Mouse (Mus musculus) heart, postnatal 0 days (tissue): ENCODE results near the gene Dennd4c. TPM values are rescaled to one million over a fixed set of nuclear protein-coding genes. Genes with fewer than 3 reads are reported as not detected.

ENCODE experiments used
- ATAC-seq: fragments of 200-750 bp; cut with Nextera tagmentation; 2 replicates; pipeline ENCODE4 v1.8.0; 2017; ENCODE audit warnings: low read depth, moderate number of reproducible peaks, moderate library complexity; ENCODE audit not compliant: insufficient read depth
- DNase-seq: peaks from one replicate; pipeline ENCODE4 v3.0.0-alpha.2; 2016; ENCODE audit warnings: low spot score
- H3K27ac ChIP-seq: fragments of 300-500 bp; sonication (generic); 2 replicates; pipeline ENCODE4 v1.5.1; 2014; ENCODE audit warnings: low read depth, mild to moderate bottlenecking
- H3K27me3 ChIP-seq: fragments of 300-500 bp; sonication (generic); 2 replicates; pipeline ENCODE4 v1.6.1; 2014; ENCODE audit warnings: low read length, mixed read lengths; ENCODE audit not compliant: control insufficient read depth, insufficient read depth
- H3K36me3 ChIP-seq: fragments of 300-500 bp; sonication (generic); replicated peaks from 2 replicates; pipeline ENCODE4 v1.6.1; 2014; ENCODE audit warnings: low read length, mixed read lengths; ENCODE audit not compliant: control insufficient read depth, insufficient read depth
- H3K4me1 ChIP-seq: fragments of 300-500 bp; sonication (generic); 2 replicates; pipeline ENCODE4 v1.6.1; 2014; ENCODE audit warnings: antibody characterized with exemption; ENCODE audit not compliant: control insufficient read depth, insufficient read depth
- H3K4me2 ChIP-seq: fragments of 300-500 bp; sonication (generic); 2 replicates; pipeline ENCODE4 v1.6.1; 2014; ENCODE audit warnings: low read depth, mild to moderate bottlenecking, low read length, moderate library complexity
- H3K4me3 ChIP-seq: fragments of 300-500 bp; sonication (generic); 2 replicates; pipeline ENCODE4 v1.5.1; 2014; ENCODE audit warnings: low read depth, low read length
- H3K9ac ChIP-seq: fragments of 300-500 bp; sonication (generic); replicated peaks from 2 replicates; pipeline ENCODE4 v1.6.1; 2014; ENCODE audit warnings: low read depth, low read length, mixed read lengths
- H3K9me3 ChIP-seq: fragments of 300-500 bp; sonication (generic); replicated peaks from 2 replicates; pipeline ENCODE4 v1.6.1; 2016; ENCODE audit warnings: low read length; ENCODE audit not compliant: control insufficient read depth
- CTCF ChIP-seq: IDR thresholded peaks from 2 replicates; pipeline ENCODE4 v1.5.1; 2016; ENCODE audit warnings: antibody characterized with exemption, control low read depth, low read depth
- EP300 ChIP-seq: IDR thresholded peaks from 2 replicates; pipeline ENCODE4 v1.6.1; 2016; ENCODE audit warnings: antibody characterized with exemption, low read depth
- WGBS: fragments of 180-500 bp; shearing (Covaris S2); extraction: QIAGEN DNeasy Blood & Tissue Kit; methylation state at CpG from one replicate; pipeline ENCODE4 v1.1.7; 2014; 5-methylcytosine and 5-hydroxymethylcytosine counted together
- polyA plus RNA-seq: library from polyadenylated mRNA; unstranded; fragments of >200 nt; fragmentation: Nextera tagmentation; extraction: Ambion mirVana; gene quantifications from 2 replicates; pipeline ENCODE4 v1.2.1, GENCODE M21; 2015
- total RNA-seq: library from RNA; depleted of rRNA; stranded (reverse); fragments of >200 nt; gene quantifications from 2 replicates; pipeline ENCODE4 v1.2.3, GENCODE M21; 2014; ENCODE audit warnings: low replicate concordance

Gene Dennd4c
- total and polyA plus RNA-seq, 2 experiments from 2014 or later: 3.4 to 28.6 TPM

DNA sequence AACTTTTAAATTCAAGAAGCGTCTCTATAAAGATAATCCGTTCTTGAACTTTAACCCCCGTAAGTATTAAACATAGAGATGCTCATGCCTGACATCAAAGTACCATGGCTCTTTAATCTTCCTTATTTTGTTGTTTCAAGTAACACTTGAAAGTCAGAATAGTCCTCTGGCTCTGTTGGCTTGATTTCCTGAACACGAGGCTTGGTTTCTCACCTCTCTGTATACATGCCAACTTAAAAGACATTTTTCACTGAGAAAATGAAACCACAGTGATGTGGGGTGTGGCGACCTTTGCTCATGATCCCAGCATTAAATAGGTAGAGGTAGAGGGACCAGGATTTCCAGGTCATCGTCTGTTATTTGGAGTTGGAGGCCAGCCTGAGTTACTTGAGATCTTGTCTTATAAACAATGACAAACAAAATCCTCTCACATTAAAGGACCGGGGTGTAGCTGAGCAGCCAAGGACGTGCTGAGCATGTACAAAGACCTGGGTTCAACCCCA, 26.4 kb upstream of the Dennd4c start:
- Histone ChIP-seq H3K27me3 (no peaks in the 10 kb centered on the region), H3K9ac (no peak overlapping the region), H3K9me3 (no peaks in the 10 kb centered on the region), H3K4me1 (0 out of 2 replicates have a peak, but pooled peaks cover 12% of the 10 kb centered on the region), H3K4me2 (no peak overlapping the region), H3K4me3 (no peak overlapping the region), H3K27ac (no peak overlapping the region), H3K36me3 (no peaks in the 10 kb centered on the region)
- ATAC-seq (no peak), DNase-seq (no peak)
- 77% methylated on average over 8 of the region's 8 CpGs for WGBS
- no peak for TF ChIP-seq EP300
- no peak for TF ChIP-seq CTCF

DNA sequence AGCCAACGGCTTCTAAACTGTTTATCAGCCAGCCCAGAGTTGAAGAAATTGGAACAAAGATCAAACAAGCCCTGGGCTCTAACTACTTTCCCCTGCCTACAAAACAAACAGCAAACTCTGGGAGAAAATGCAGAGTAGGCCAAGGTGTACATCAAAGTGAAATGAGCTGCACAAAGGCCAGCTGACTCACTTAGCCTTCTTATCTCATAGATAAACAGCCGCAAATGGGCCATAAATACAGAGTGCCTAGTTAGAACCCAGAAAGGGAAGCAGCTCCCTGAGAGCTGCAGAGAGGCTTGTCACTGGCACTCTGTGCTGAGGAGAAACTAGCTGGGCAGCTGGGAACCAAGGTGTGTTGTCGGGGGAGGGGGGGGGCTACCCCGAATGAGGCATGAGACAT, 23.2 kb upstream of the Dennd4c start:
- no peak for DNase-seq
- TF ChIP-seq CTCF (no peak), EP300 (no peak)
- 10% methylated on average over 4 of the region's 4 CpGs for WGBS
- no peaks in the 10 kb centered on the region for H3K9me3 ChIP-seq
- no peaks in the 10 kb centered on the region for H3K27me3 ChIP-seq
- H3K36me3 ChIP-seq: no peaks in the 10 kb centered on the region
- no peak overlapping the region for H3K4me2 ChIP-seq
- no peak overlapping the region for H3K27ac ChIP-seq
- ATAC-seq: no peak
- no peak overlapping the region for H3K9ac ChIP-seq
- H3K4me1 ChIP-seq: 0 out of 2 replicates have a peak, but pooled peaks cover 6% of the 10 kb centered on the region
- no peak overlapping the region for H3K4me3 ChIP-seq

DNA sequence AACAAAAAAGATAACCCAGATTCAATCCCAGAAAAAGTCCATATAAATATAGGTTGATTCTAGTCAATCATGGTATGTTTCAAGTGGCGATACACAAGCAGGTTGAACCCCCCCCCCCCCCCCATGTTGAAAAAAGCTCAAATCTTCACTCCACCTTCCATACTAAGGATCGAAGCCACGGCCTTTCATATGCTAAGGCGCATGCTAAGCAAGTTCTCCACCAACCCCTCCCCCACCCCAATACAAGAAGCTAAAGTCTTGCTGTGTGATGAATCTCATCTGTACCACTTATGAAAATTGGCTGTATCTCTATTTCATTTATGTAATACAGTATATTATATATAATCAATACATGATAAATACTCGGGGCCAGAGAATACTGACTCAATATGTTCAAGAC, 22.2 kb upstream of the Dennd4c start:
- ATAC-seq: no peak
- Histone ChIP-seq H3K4me2 (no peak overlapping the region), H3K4me3 (no peak overlapping the region), H3K27me3 (no peaks in the 10 kb centered on the region), H3K36me3 (no peaks in the 10 kb centered on the region), H3K27ac (no peak overlapping the region), H3K9me3 (no peaks in the 10 kb centered on the region), H3K9ac (no peak overlapping the region), H3K4me1 (0 out of 2 replicates have a peak, but pooled peaks cover 6% of the 10 kb centered on the region)
- 90% methylated on average over 5 of the region's 5 CpGs for WGBS
- no peak for DNase-seq
- TF ChIP-seq CTCF: no peak
- TF ChIP-seq EP300: no peak

DNA sequence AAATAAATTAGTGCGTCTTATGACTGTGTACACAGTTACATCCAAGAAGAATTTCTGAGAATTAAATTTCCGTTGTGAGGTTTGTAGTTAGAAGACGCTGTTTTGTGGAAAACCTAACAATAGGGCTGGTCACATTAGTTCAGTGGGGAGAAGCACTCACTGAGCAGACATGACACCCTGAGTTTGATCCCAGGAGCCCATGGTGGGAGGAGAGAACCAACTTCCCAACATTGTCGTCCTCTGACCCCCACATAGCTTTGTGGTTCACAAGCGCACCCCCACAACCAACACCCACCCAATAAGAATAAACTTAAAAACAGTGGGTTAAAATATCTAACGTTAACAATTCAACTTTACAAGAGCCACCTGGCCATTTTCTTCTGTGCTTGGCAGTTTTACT, 18.5 kb upstream of the Dennd4c start:
- Histone ChIP-seq H3K9ac (no peak overlapping the region), H3K36me3 (no peaks in the 10 kb centered on the region), H3K9me3 (no peaks in the 10 kb centered on the region), H3K27ac (no peak overlapping the region), H3K4me1 (0 out of 2 replicates have a peak, but pooled peaks cover 6% of the 10 kb centered on the region), H3K4me3 (no peak overlapping the region), H3K4me2 (no peak overlapping the region), H3K27me3 (no peaks in the 10 kb centered on the region)
- no peak for DNase-seq
- WGBS: 75% methylated on average over 6 of the region's 6 CpGs
- TF ChIP-seq CTCF (no peak), EP300 (no peak)
- ATAC-seq: no peak

DNA sequence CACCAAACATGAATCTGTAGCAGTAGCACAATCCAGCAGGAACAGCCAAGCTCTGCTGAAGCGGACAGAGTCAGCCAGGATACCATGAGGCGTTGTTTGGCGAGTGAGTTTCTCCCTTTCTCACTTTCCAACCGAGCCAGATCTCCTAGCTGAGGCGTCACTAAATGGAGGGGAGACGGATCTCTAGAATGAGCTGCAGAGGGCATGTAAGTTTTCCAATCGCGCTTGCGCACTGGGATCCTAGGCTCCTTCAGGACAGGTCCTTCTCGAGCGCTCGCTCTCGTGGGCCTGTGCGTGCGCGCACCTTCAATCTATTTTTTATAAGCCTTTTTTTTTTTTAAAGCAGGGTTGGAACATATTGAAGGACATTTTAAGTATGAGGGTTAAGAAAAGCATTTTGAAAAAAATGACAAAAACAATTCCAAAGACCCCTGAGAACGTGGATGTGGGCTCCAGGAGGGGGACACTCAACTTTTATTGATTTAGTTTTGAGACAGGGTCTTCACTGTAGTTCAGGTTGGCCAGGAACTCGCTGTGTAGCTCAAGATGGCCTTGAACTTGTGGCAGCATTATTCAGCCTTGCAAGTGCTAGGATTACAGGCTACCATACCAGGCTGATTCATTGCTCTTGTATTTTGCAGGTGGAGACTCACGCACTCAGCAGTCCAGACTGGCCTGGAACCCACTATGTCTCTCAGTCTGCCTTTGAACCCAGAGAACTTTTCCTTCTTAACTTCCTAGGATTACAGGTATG, 14.1 kb upstream of the Dennd4c start:
- 87% methylated on average over 19 of the region's 19 CpGs for WGBS
- ATAC-seq (no peak), DNase-seq (no peak)
- Histone ChIP-seq H3K9ac (no peak overlapping the region), H3K9me3 (no peaks in the 10 kb centered on the region), H3K4me3 (no peak overlapping the region), H3K4me1 (0 out of 2 replicates have a peak, but pooled peaks cover under 1% of the 10 kb centered on the region), H3K27ac (no peak overlapping the region), H3K36me3 (no peaks in the 10 kb centered on the region), H3K27me3 (no peaks in the 10 kb centered on the region), H3K4me2 (no peak overlapping the region)
- TF ChIP-seq EP300 (no peak), CTCF (no peak)
